Mouse (Mus musculus): ENCODE measurements around the gene Rin1.

Rin1 gene

GRCm38 (mm10) chr19:5094243-5094632 is 44.0 kb downstream of the Rin1 start:
- peak; percentile 76 to 85 for DNase-seq (ENCODE audit: low spot score in 2 of 2)

DNA sequence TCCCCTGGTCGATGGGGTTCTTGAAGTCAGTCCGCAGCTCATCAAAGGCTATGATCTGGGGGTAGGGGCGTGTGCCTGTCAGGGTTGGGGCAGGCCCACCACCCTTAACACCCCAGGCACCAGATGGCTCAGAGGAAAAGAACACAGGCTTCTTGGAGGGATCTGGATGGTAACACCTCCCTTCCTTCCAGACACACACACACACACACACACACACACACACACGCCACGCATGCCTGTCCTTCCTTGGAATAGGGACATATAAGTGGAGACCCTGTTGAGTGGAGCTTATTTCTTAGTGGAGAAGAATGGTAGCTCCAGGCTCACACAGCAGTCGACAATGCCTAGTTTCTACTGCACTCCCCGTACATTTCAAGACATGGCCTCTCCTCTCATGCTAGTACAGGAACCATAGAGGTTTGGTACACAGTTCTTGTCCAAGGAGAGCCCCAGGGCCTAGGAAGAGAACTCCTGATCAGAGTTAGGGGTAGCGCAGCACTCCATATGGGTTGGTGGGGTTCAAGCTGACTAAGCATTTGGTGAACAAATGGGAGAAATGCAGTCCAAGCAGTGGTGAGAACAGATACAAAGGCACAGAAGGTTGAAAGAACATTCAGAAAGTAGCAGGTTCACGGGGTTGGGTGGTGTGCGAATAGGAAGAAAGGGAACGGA is 44.6 kb downstream of the Rin1 start:
- DNase-seq (ENCODE audit: low spot score in 2 of 2): no peak

GRCm38 (mm10) chr19:5095887-5096474 is 45.7 kb downstream of the Rin1 start:
- no peak for DNase-seq (ENCODE audit: low spot score in 2 of 2)

DNA sequence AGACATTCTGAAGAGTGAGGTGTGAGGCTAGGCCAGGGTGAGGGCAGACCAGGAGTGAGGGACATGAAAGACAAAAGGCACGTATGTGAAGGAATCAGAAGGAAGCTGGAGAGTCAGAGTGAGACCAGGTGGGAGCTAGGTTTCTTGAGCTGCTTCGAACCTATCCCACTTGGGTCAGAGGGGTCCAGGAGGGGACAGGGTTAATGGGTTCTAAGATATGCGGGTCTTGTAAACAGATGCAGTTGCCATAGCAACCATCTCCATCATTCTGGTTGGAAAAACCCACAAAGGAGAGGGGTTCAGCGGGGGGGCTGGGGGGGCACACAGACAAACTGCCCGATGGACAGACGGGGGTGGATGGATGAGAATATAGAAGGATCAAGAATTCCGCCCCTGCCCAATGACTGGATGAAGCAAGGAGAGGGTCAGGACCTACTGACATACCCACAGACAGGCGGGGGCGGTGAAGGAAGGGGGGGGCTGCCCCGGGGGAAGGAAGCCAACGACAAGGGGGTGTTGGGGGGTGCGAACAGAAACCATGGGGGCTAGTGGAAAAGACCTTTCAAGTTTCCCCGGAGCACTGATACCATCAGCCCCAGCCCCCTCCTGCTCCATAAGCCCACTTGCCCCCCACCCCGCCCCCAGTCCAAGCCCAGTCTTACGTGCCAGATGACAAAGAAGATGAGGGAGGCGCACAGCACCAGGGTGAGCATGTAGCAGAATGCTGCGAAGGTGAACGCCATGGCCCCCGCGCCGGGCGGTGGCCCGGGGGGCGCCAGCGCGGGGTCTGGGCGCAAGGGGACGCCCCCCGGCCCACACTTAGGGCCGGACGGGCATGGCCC is 47.5 kb downstream of the Rin1 start:
- DNase-seq (ENCODE audit: low spot score in 2 of 2): no peak

- no peak for DNase-seq (ENCODE audit: low spot score in 2 of 2)
These were observed 48.3 kb downstream of the Rin1 start, which contains the start of gene Cnih2 for GRCm38 (mm10) chr19:5098363-5099143. Gene Cnih2 (minus strand): TSS chr19:5098521.

GRCm38 (mm10) chr19:5106074-5106473 is 55.8 kb downstream of the Rin1 start:
- DNase-seq (ENCODE audit: low spot score in 2 of 2): no peak
